Mouse (Mus musculus): ENCODE measurements around the gene Ptgir.
A peak's percentile ranks its signal among the peaks of the same experiment; 100 is the strongest.

Gene Ptgir

GRCm38 (mm10) chr7:16906281-16906680, at the start of gene Ptgir:
Ptgir (plus strand) TSS chr7:16906490.
- DNase-seq (ENCODE audit: low spot score) = no peak

GRCm38 (mm10) chr7:16858336-16858735, 48.0 kb upstream of the Ptgir start:
- DNase-seq (ENCODE audit: low spot score) = no peak

GRCm38 (mm10) chr7:16859902-16860651, 46.2 kb upstream of the Ptgir start:
- DNase-seq (ENCODE audit: low spot score) = no peak

- DNase-seq (ENCODE audit: low spot score) = no peak
Measured at GRCm38 (mm10) chr7:16867488-16867887, 38.8 kb upstream of the Ptgir start.

- peak; percentile 94 for DNase-seq (ENCODE audit: low spot score)
Measured at GRCm38 (mm10) chr7:16869497-16869896, 36.8 kb upstream of the Ptgir start.

- DNase-seq (ENCODE audit: low spot score) = no peak
Measured at GRCm38 (mm10) chr7:16871600-16871999, 34.7 kb upstream of the Ptgir start.

GRCm38 (mm10) chr7:16872478-16872877, 33.8 kb upstream of the Ptgir start:
- DNase-seq (ENCODE audit: low spot score) = no peak

GRCm38 (mm10) chr7:16873392-16873791, 32.9 kb upstream of the Ptgir start:
- DNase-seq (ENCODE audit: low spot score) = no peak

- DNase-seq (ENCODE audit: low spot score) = peak; percentile 72
Measured at GRCm38 (mm10) chr7:16874190-16874589, 32.1 kb upstream of the Ptgir start.

GRCm38 (mm10) chr7:16874756-16875309, 31.5 kb upstream of the Ptgir start:
- DNase-seq (ENCODE audit: low spot score) = peak; percentile 100

GRCm38 (mm10) chr7:16875310-16875325, 31.2 kb upstream of the Ptgir start, which contains the start of gene Dact3:
Dact3 (plus strand) TSS chr7:16875317.
- DNase-seq (ENCODE audit: low spot score) = no peak

- no peak for DNase-seq (ENCODE audit: low spot score)
Measured at GRCm38 (mm10) chr7:16875326-16875725, 31.0 kb upstream of the Ptgir start.

- DNase-seq (ENCODE audit: low spot score) = no peak
Measured at GRCm38 (mm10) chr7:16876006-16876405, 30.3 kb upstream of the Ptgir start.

- DNase-seq (ENCODE audit: low spot score) = no peak
Measured at GRCm38 (mm10) chr7:16876608-16877007, 29.7 kb upstream of the Ptgir start.

- no peak for DNase-seq (ENCODE audit: low spot score)
Measured at GRCm38 (mm10) chr7:16877717-16878116, 28.6 kb upstream of the Ptgir start.

- no peak for DNase-seq (ENCODE audit: low spot score)
Measured at GRCm38 (mm10) chr7:16879796-16880547, 26.3 kb upstream of the Ptgir start.

- no peak for DNase-seq (ENCODE audit: low spot score)
Measured at GRCm38 (mm10) chr7:16880615-16881014, 25.7 kb upstream of the Ptgir start.

GRCm38 (mm10) chr7:16883162-16883561, 23.1 kb upstream of the Ptgir start:
- DNase-seq (ENCODE audit: low spot score) = no peak

- DNase-seq (ENCODE audit: low spot score) = no peak
Measured at GRCm38 (mm10) chr7:16884334-16884733, 22.0 kb upstream of the Ptgir start.

GRCm38 (mm10) chr7:16885271-16885776, 21.0 kb upstream of the Ptgir start:
- no peak for DNase-seq (ENCODE audit: low spot score)

- DNase-seq (ENCODE audit: low spot score) = no peak
Measured at GRCm38 (mm10) chr7:16885905-16886304, 20.4 kb upstream of the Ptgir start.

GRCm38 (mm10) chr7:16890536-16890935, 15.8 kb upstream of the Ptgir start:
- DNase-seq (ENCODE audit: low spot score) = no peak

- no peak for DNase-seq (ENCODE audit: low spot score)
Measured at GRCm38 (mm10) chr7:16890944-16891343, 15.3 kb upstream of the Ptgir start.

All from left cerebral cortex, adult 11 months (tissue).